Mouse (Mus musculus) testis, postnatal 10 days (tissue): ENCODE data around the gene Slc17a8.

Source experiments
- DNase-seq: peaks from one replicate; pipeline ENCODE4 v3.0.0; 2021; ENCODE audit warnings: low spot score

Slc17a8 gene

GRCm38 (mm10) chr10:89527054-89527453 is 94.0 kb downstream of the Slc17a8 start:
- DNase-seq: no peak

GRCm38 (mm10) chr10:89525823-89526222 is 95.2 kb downstream of the Slc17a8 start:
- DNase-seq: no peak
